Mouse (Mus musculus) embryonic facial prominence, embryonic 12.5 days (tissue): ENCODE measurements at regions not wholly inside any gene's neighbourhood (a gene's known extent, or its start where the extent isn't known, plus 50 kb on each side); places are given as distances from the start of the nearest gene placed in this dataset.

ENCODE experiments used
- ATAC-seq: fragments of 200-750 bp; cut with Nextera tagmentation; 2 replicates; pipeline ENCODE4 v1.8.0; 2017; ENCODE audit not compliant: insufficient number of reproducible peaks, insufficient read depth, low FRiP score, low TSS enrichment
- H3K27ac ChIP-seq: fragments of 300-500 bp; sonication (generic); 2 replicates; pipeline ENCODE4 v1.5.1; 2016; ENCODE audit warnings: mild to moderate bottlenecking
- H3K27me3 ChIP-seq: fragments of 300-500 bp; sonication (generic); 2 replicates; pipeline ENCODE4 v1.6.1; 2016; ENCODE audit warnings: mild to moderate bottlenecking, moderate library complexity
- H3K36me3 ChIP-seq: fragments of 300-500 bp; sonication (generic); 2 replicates; pipeline ENCODE4 v1.6.1; 2016; ENCODE audit warnings: mild to moderate bottlenecking
- H3K4me1 ChIP-seq: fragments of 300-500 bp; sonication (generic); 2 replicates; pipeline ENCODE4 v1.6.1; 2016
- H3K4me2 ChIP-seq: fragments of 300-500 bp; sonication (generic); replicated peaks from 2 replicates; pipeline ENCODE4 v1.6.1; 2016; ENCODE audit warnings: mild to moderate bottlenecking, moderate library complexity
- H3K4me3 ChIP-seq: fragments of 300-500 bp; sonication (generic); 2 replicates; pipeline ENCODE4 v1.5.1; 2016; ENCODE audit warnings: mild to moderate bottlenecking
- H3K9ac ChIP-seq: fragments of 300-500 bp; sonication (generic); 2 replicates; pipeline ENCODE4 v1.6.1; 2016; ENCODE audit warnings: mild to moderate bottlenecking, moderate library complexity
- H3K9me3 ChIP-seq: fragments of 300-500 bp; sonication (generic); 2 replicates; pipeline ENCODE4 v1.6.1; 2016; ENCODE audit warnings: mild to moderate bottlenecking, moderate library complexity
- WGBS: fragments of 180-500 bp; shearing (Covaris S2); methylation state at CpG from one replicate; pipeline ENCODE4 v1.1.7; 2016; 5-methylcytosine and 5-hydroxymethylcytosine counted together

DNA sequence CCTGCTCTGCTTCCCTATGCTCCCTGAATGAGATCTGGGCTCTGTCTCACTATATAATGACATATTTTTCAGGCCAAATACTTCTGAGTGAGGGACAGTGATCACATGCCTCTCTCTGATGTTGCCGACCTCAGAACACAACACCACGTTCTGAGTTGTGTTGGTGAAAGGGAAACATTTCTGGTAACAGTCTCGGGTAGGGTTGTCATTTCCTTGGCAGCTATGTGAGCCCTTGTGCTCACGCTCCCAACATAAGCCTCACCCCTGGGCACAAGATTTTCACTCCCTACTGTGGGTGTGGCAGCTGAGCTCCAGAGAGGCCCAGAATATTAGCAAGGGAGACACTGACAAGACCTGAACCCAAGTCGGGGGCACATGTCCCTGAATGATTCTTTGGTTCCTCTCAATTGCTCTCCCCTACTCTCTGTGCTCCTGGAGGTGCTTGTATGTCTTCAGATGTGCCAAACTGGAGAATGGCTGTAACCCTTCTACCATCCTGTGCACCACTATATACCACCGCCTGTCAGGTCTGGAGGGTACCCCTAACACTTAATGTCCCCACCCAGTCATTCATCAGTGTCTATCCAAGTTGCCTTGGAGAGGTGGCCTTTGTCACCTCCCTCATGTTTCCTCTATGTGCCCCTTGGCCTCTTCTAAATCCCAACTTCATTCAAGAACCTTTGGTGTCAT, 62.5 kb upstream of the Ampd3 start:
- no peak overlapping the region for H3K27ac ChIP-seq
- H3K36me3 ChIP-seq: no peaks in the 10 kb centered on the region
- no peak overlapping the region for H3K4me2 ChIP-seq
- H3K9ac ChIP-seq: no peak overlapping the region
- ATAC-seq: no peak
- no peaks in the 10 kb centered on the region for H3K9me3 ChIP-seq
- H3K4me3 ChIP-seq: no peak overlapping the region
- 81% methylated on average over 6 of the region's 6 CpGs for WGBS
- no peaks in the 10 kb centered on the region for H3K4me1 ChIP-seq
- H3K27me3 ChIP-seq: no peaks in the 10 kb centered on the region

DNA sequence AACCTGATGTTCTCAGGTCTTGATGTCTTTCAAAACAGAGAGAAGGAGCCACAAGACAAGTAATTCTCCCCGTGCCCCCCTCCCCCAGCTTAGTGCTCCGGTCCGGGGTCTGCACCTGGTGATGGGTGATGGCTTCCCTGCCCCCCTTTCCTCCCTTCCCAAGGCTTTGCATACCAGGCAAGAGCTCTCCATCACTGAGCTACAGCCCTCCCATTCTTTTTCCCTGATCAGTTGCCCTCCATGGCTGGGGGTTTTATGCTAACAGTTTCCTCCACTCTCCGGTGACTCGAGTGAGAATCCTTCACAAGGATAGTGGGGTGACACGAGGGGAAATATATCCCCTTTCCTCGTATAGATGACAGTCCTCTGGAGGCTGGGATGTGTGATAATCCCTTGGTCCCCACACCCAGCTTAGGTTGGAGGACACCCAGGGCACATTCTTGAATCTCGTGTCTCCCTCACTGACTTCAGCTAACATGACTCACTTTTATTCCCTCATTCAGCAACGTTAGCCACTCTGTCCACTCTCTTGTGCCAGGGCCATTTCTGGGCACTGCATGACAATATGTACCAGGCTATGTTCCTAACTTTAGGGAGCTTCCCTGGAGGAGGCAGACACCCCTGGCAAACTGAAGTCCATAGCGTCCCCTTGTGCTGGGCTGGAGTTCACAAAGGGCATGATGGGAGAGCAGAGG, 61.9 kb upstream of the Ampd3 start:
- Histone ChIP-seq H3K9me3 (no peaks in the 10 kb centered on the region; the same call in 1 of the 2 replicates), H3K27me3 (no peaks in the 10 kb centered on the region), H3K4me2 (no peak overlapping the region), H3K4me3 (no peak overlapping the region), H3K9ac (no peak overlapping the region), H3K27ac (no peak overlapping the region), H3K36me3 (no peaks in the 10 kb centered on the region), H3K4me1 (no peaks in the 10 kb centered on the region)
- no peak for ATAC-seq
- WGBS: 79% methylated on average over 10 of the region's 10 CpGs

DNA sequence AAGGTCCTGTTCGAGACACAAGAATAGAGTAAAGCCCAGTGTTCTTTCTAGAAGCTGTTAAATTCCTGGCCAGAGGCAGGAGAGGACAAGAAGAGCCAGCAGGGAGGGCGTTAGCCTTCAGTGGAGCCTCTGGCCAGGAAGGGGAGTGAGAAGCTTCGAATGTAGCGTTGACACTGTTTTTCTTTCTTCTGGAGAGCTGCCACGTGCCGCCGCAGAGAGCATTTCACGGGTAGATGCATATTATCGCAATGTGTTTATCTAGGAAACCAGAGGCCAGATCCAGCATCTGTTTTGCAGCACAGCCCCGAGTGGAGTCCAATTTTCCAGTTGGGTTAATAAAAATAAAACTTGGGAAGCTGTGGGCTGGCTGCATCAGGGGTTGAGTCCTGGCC, 61.3 kb upstream of the Ampd3 start:
- Histone ChIP-seq H3K9ac (no peak overlapping the region), H3K9me3 (no peaks in the 10 kb centered on the region; the same call in 1 of the 2 replicates), H3K4me1 (no peaks in the 10 kb centered on the region), H3K27ac (no peak overlapping the region), H3K4me2 (no peak overlapping the region), H3K27me3 (no peaks in the 10 kb centered on the region), H3K36me3 (no peaks in the 10 kb centered on the region), H3K4me3 (no peak overlapping the region)
- whole genome bisulfite sequencing: 46% methylated on average over 10 of the region's 10 CpGs
- no peak for ATAC-seq

DNA sequence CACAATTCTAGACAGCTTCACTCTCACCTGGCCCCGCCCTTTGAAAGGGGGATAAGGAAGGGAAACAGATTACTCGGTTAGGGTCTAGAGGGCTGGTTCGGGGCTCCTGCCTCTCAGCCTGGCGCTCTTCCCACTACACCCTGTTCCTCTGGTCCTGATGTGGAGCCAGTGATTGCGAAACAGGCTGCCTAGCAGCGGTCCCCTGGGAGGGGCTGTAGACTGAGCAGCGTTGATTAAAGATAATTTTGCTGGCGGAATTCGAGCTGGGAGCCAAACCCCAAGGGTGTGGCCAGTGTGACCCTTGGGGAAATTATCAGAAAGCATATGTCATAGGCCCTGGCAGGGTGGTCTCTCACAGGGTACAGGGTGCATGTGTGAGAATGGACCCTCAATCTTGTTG, 59.9 kb upstream of the Ampd3 start:
- WGBS: 74% methylated on average over 9 of the region's 9 CpGs
- no peaks in the 10 kb centered on the region for H3K36me3 ChIP-seq
- no peak overlapping the region for H3K4me2 ChIP-seq
- H3K4me3 ChIP-seq: no peak overlapping the region
- no peak overlapping the region for H3K27ac ChIP-seq
- H3K9me3 ChIP-seq: no peaks in the 10 kb centered on the region; the same call in 1 of the 2 replicates
- no peaks in the 10 kb centered on the region for H3K4me1 ChIP-seq
- H3K9ac ChIP-seq: no peak overlapping the region
- ATAC-seq: no peak
- H3K27me3 ChIP-seq: no peaks in the 10 kb centered on the region

DNA sequence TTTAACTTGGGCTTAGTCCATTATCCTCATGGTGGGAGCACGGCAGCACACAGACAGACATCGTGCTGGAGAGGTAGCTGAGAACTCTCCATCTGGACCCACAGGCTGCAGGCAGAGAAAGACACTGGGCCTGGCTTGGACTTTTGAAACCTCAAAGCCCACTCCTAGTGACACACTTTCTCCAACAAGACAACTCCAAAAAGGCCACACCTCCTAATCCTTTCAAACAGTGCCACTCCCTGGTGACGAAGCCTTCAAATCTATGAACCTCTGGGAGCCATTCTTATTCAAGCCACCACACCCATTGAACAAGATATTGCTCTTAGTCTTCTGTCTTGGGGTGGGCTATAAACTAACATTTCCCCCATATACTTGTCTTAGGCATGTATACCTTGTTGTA, 59.2 kb upstream of the Ampd3 start:
- no peaks in the 10 kb centered on the region for H3K27me3 ChIP-seq
- H3K36me3 ChIP-seq: no peaks in the 10 kb centered on the region
- H3K27ac ChIP-seq: no peak overlapping the region
- no peaks in the 10 kb centered on the region for H3K4me1 ChIP-seq
- H3K9ac ChIP-seq: no peak overlapping the region
- H3K4me2 ChIP-seq: no peak overlapping the region
- no peak for ATAC-seq
- no peaks in the 10 kb centered on the region; the same call in 1 of the 2 replicates for H3K9me3 ChIP-seq
- 94% methylated on average over 3 of the region's 3 CpGs for WGBS
- H3K4me3 ChIP-seq: no peak overlapping the region

DNA sequence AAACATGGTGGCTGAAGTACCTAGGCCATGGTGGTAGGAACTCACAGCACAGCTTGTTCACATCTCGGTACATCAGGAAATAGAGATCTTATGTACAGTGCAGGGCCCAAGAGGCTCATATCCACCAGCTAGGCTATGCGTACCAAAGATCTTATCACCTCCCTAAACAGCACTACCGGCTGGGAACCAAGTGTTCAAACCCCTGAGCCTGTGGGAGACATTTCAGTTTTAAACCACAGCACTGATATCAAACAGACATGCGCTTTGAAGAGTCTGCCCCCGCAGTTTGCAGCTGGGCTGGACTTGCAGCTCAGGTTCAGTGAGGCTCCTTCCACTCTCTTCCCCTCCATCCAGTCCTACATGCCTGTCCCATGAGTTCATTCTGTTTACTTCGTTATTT, 58.4 kb upstream of the Ampd3 start:
- no peaks in the 10 kb centered on the region for H3K4me1 ChIP-seq
- H3K9me3 ChIP-seq: no peaks in the 10 kb centered on the region; the same call in 1 of the 2 replicates
- no peak for ATAC-seq
- H3K36me3 ChIP-seq: no peaks in the 10 kb centered on the region
- 79% methylated on average over 6 of the region's 6 CpGs for WGBS
- no peak overlapping the region for H3K4me3 ChIP-seq
- H3K27ac ChIP-seq: no peak overlapping the region
- no peak overlapping the region for H3K9ac ChIP-seq
- no peaks in the 10 kb centered on the region for H3K27me3 ChIP-seq
- H3K4me2 ChIP-seq: no peak overlapping the region

DNA sequence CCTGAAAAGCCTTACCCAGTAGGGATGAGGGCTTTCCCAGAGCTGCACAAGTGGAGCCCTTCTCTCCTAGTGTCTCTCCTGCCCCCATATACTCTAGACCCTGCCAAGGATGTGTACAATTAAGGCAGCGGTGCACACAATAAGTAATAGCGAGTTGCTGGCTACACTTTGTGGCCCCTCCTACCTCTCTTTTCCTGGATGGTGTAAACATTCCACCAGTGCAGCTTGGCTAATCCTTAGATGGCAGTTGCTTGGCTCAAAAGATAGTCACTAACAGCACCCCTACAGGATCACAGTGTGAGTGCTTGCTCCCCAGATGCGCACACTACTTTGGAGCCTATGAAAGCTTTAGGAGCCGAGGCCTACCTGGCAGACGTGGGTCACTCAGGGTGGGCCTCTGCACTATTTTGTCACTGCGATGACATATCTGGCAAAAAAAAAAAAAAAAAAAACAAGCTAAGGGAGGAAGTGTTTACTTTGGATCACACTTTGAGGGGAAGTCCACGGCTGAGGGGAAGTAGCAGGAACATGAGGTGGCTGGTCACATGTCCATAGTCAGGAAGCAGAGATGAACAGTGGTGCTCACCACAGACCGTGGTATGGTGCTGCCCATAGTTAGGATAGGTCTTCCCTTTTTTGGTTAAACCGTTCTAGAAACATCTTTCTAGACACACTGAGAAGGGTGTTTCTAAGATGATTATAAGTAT, 57.6 kb upstream of the Ampd3 start:
- no peak overlapping the region for H3K27ac ChIP-seq
- H3K27me3 ChIP-seq: no peaks in the 10 kb centered on the region
- H3K9ac ChIP-seq: no peak overlapping the region
- H3K4me2 ChIP-seq: no peak overlapping the region
- no peaks in the 10 kb centered on the region for H3K36me3 ChIP-seq
- no peak for ATAC-seq
- no peak overlapping the region for H3K4me3 ChIP-seq
- no peaks in the 10 kb centered on the region for H3K4me1 ChIP-seq
- no peaks in the 10 kb centered on the region; the same call in 1 of the 2 replicates for H3K9me3 ChIP-seq
- 84% methylated on average over 9 of the region's 9 CpGs for WGBS

DNA sequence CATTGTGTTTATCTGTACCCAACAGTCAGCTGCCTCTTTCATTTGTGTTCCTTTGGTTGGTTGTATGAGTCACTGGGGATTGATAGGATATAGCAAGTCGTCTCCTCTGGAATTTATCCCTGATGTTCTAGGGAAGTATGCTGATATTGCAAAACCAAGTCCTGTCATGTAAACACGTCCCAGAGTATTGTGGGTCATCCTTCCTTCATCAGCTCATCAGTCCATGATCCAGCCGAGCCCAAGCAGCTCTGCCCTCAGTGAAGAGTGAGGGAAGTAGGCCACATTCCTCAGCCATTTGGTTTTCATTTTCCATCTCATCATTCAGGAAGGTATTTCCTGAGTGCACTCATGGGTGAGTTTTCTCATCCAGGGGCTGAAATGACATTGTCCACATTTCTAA, 54.3 kb upstream of the Ampd3 start:
- no peaks in the 10 kb centered on the region; the same call in 1 of the 2 replicates for H3K9me3 ChIP-seq
- no peak overlapping the region for H3K27ac ChIP-seq
- H3K27me3 ChIP-seq: no peaks in the 10 kb centered on the region
- no peak overlapping the region for H3K4me3 ChIP-seq
- H3K4me1 ChIP-seq: no peaks in the 10 kb centered on the region
- no peak for ATAC-seq
- WGBS: 65% methylated on average over 3 of the region's 3 CpGs
- no peaks in the 10 kb centered on the region for H3K36me3 ChIP-seq
- no peak overlapping the region for H3K9ac ChIP-seq
- H3K4me2 ChIP-seq: no peak overlapping the region

DNA sequence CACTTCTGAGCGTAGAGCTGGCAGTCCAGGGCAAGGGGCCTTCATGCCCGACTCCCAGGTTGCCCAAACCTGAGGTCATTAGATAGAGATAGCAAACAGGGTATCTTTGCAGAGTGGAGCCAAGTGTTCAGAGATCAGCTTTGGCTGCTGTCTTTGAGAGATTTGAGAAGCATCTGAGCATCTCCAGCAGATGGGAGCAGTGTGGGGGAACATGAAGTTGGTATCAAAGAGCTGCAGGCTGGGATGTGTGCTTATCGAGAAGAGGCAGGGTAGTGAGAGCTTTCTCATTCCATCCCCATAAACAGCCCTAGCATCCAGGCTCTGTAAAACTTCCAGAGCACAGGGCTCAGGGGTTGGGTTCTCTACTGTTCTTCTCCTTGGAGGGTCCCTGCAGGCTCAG, 52.9 kb upstream of the Ampd3 start:
- Histone ChIP-seq H3K27me3 (no peaks in the 10 kb centered on the region), H3K4me1 (no peaks in the 10 kb centered on the region), H3K36me3 (no peaks in the 10 kb centered on the region), H3K27ac (no peak overlapping the region), H3K4me2 (no peak overlapping the region), H3K9me3 (no peaks in the 10 kb centered on the region; the same call in 1 of the 2 replicates), H3K9ac (no peak overlapping the region), H3K4me3 (no peak overlapping the region)
- no peak for ATAC-seq
- 84% methylated on average over 3 of the region's 3 CpGs for WGBS

DNA sequence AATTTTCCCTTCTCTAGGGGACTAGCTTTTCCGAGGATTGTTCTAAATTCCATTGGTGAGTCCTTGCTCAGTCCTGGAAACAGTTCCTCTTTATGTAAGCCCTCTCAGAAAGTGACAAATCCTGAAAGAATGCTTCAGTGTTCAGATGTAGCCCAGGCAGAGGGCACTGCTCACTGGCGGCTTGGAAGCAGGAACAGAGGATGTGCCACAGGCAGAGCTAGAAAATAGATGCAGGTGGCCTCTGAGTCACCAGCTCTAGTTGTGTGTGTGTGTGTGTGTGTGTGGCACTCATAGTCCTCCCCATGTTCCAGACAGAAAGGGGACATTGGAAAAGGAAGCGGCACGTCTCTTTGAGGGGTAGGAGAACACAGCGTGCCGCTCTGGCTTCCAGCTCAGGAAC, 52.5 kb upstream of the Ampd3 start:
- Histone ChIP-seq H3K27me3 (no peaks in the 10 kb centered on the region), H3K9me3 (no peaks in the 10 kb centered on the region; the same call in 1 of the 2 replicates), H3K4me1 (no peaks in the 10 kb centered on the region), H3K9ac (no peak overlapping the region), H3K27ac (no peak overlapping the region), H3K4me3 (no peak overlapping the region), H3K36me3 (no peaks in the 10 kb centered on the region), H3K4me2 (no peak overlapping the region)
- 75% methylated on average over 6 of the region's 6 CpGs for WGBS
- ATAC-seq: no peak

DNA sequence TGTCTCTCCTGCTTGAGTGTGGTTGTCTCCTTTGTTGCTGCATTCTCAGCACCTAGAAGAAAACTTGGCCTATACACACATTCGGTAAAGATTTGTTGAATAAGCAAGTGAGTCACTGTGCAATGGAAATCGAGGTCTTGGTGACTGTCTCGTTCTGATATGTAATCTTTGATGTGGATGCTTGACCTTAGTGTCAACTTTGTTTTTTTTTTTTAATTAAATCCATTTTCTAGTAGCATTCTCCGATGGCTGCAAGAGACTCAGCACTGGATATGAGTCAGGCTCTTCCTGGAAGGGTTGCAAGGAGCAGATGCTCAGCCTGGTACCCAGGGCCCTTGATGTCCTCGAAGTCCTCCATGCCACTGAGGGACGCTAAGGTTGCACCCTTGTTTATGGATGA, 50.9 kb upstream of the Ampd3 start:
- Histone ChIP-seq H3K27me3 (no peaks in the 10 kb centered on the region), H3K4me3 (no peak overlapping the region), H3K4me1 (no peaks in the 10 kb centered on the region), H3K9me3 (no peaks in the 10 kb centered on the region), H3K36me3 (no peaks in the 10 kb centered on the region), H3K27ac (no peak overlapping the region), H3K9ac (no peak overlapping the region), H3K4me2 (no peak overlapping the region)
- 63% methylated on average over 6 of the region's 6 CpGs for whole genome bisulfite sequencing
- no peak for ATAC-seq
